Mouse (Mus musculus) kidney, postnatal 0 days (tissue): Measurements from ENCODE around the gene Alg11. TPM values are rescaled to one million over a fixed set of nuclear protein-coding genes. Genes with fewer than 3 reads are reported as not detected.

Source experiments
- ATAC-seq: fragments of 200-750 bp; cut with Nextera tagmentation; replicated peaks from 2 replicates; pipeline ENCODE4 v1.8.0; 2017; ENCODE audit warnings: low read depth, moderate number of reproducible peaks, moderate TSS enrichment, moderate library complexity; ENCODE audit not compliant: low FRiP score
- DNase-seq: peaks from one replicate; pipeline ENCODE4 v3.0.0-alpha.2; 2016; ENCODE audit warnings: low spot score
- H3K27ac ChIP-seq: fragments of 300-500 bp; sonication (generic); 2 replicates; pipeline ENCODE4 v1.5.1; 2014; ENCODE audit warnings: mild to moderate bottlenecking
- H3K27me3 ChIP-seq: fragments of 300-500 bp; sonication (generic); 2 replicates; pipeline ENCODE4 v1.6.1; 2014; ENCODE audit warnings: low read length, mixed read lengths; ENCODE audit not compliant: insufficient read depth
- H3K36me3 ChIP-seq: fragments of 300-500 bp; sonication (generic); 2 replicates; pipeline ENCODE4 v1.6.1; 2014; ENCODE audit warnings: low read length, mixed read lengths; ENCODE audit not compliant: insufficient read depth
- H3K4me1 ChIP-seq: fragments of 300-500 bp; sonication (generic); replicated peaks from 2 replicates; pipeline ENCODE4 v1.6.1; 2014; ENCODE audit warnings: antibody characterized with exemption, low read length, mixed read lengths; ENCODE audit not compliant: insufficient read depth
- H3K4me2 ChIP-seq: fragments of 300-500 bp; sonication (generic); 2 replicates; pipeline ENCODE4 v1.6.1; 2014; ENCODE audit warnings: mild to moderate bottlenecking, low read length, moderate library complexity, mixed read lengths
- H3K4me3 ChIP-seq: fragments of 300-500 bp; sonication (generic); replicated peaks from 2 replicates; pipeline ENCODE4 v1.5.1; 2014; ENCODE audit warnings: low read depth, low read length
- H3K9ac ChIP-seq: fragments of 300-500 bp; sonication (generic); 2 replicates; pipeline ENCODE4 v1.6.1; 2014; ENCODE audit warnings: low read depth, low read length
- H3K9me3 ChIP-seq: fragments of 300-500 bp; sonication (generic); replicated peaks from 2 replicates; pipeline ENCODE4 v1.6.1; 2016; ENCODE audit warnings: low read length, inconsistent platforms, mixed read lengths
- CTCF ChIP-seq: IDR thresholded peaks from 2 replicates; pipeline ENCODE4 v1.5.1; 2016; ENCODE audit warnings: antibody characterized with exemption, low read depth, mild to moderate bottlenecking, moderate library complexity
- WGBS: fragments of 180-500 bp; shearing (Covaris S2); extraction: QIAGEN DNeasy Blood & Tissue Kit; methylation state at CpG from one replicate; pipeline ENCODE4 v1.1.7; 2014; 5-methylcytosine and 5-hydroxymethylcytosine counted together
- polyA plus RNA-seq: library from polyadenylated mRNA; unstranded; fragments of >200 nt; fragmentation: Nextera tagmentation; extraction: Ambion mirVana; gene quantifications from 2 replicates; pipeline ENCODE4 v1.2.1, GENCODE M21; 2015

Gene Alg11
- polyA plus RNA-seq, 1 experiment from 2014 or later: 23.5 TPM

DNA sequence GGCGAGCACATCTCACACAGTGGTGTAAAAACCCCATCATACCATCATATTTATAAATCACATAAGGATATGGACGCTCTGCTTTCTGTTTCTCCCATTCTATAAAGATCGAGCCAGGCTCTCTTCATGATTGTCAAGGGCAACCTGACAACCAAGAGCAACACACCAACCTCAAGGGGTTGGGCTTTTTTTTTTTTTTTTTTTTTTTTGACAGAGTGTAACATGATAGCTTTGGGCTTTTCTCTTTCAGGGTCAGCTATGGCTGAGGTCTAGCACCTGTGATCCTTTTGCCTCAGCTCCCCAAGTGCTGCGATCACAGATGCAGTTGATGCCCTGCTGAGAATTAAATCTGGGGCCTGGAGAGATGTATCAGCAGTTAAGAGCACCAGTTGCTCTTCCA, 46.5 kb downstream of the Alg11 start:
- H3K4me2 ChIP-seq: no peak overlapping the region

More for the DNA sequence above, 46.5 kb downstream of the Alg11 start:
- TF ChIP-seq CTCF: no peak
- Histone ChIP-seq H3K36me3 (no peaks in the 10 kb centered on the region), H3K4me1 (no peaks in the 10 kb centered on the region), H3K9ac (no peak overlapping the region), H3K4me3 (no peak overlapping the region), H3K9me3 (no peaks in the 10 kb centered on the region), H3K27me3 (no peaks in the 10 kb centered on the region), H3K27ac (no peak overlapping the region)
- WGBS: 70% methylated on average over 4 of the region's 4 CpGs
- DNase-seq (no peak), ATAC-seq (no peak)

Other genes starting within 250 kb of the Alg11 start
- gene Defb50, start 237.2 kb upstream of the Alg11 start, polyA plus RNA-seq: not detected in 2 replicates
- gene Defb2, start 220.8 kb upstream of the Alg11 start, polyA plus RNA-seq: 2.7 and 4.5 TPM in 2 replicates
- not detected in 2 replicates for gene Defb10, start 201.8 kb upstream of the Alg11 start, polyA plus RNA-seq
- gene Defb9, start 175.3 kb upstream of the Alg11 start, polyA plus RNA-seq: not detected in 2 replicates
- gene Defb11, start 154.3 kb upstream of the Alg11 start, polyA plus RNA-seq: 2.9 and 5.0 TPM in 2 replicates
- gene Defb15, start 128.0 kb upstream of the Alg11 start, polyA plus RNA-seq: not detected in 2 replicates
- not detected in 2 replicates for gene Defb35, start 122.4 kb upstream of the Alg11 start, polyA plus RNA-seq
- gene Defb13, start 114.0 kb upstream of the Alg11 start, polyA plus RNA-seq: not detected in 2 replicates
- not detected in 2 replicates for gene Fam90a1a, start 102.0 kb upstream of the Alg11 start, polyA plus RNA-seq
- not detected in 2 replicates for gene Ccdc70, start 90.9 kb upstream of the Alg11 start, polyA plus RNA-seq
- gene Atp7b, start 416 bp upstream of the Alg11 start, polyA plus RNA-seq: 0.33 and 0.52 TPM in 2 replicates
- 0.47 and 0.62 TPM in 2 replicates for gene Nek5, start 64.3 kb downstream of the Alg11 start, polyA plus RNA-seq
- gene Nek3, start 105.7 kb downstream of the Alg11 start, polyA plus RNA-seq: 4.8 and 5.4 TPM in 2 replicates
- gene Ckap2, start 125.1 kb downstream of the Alg11 start, polyA plus RNA-seq: 22.4 and 23.3 TPM in 2 replicates
- 30.3 and 32.2 TPM in 2 replicates for gene Vps36, start 132.1 kb downstream of the Alg11 start, polyA plus RNA-seq
- gene Thsd1, start 166.6 kb downstream of the Alg11 start, polyA plus RNA-seq: 10.1 and 11.2 TPM in 2 replicates
- gene Tpte, start 222.7 kb downstream of the Alg11 start, polyA plus RNA-seq: not detected in 2 replicates